Mouse (Mus musculus): Measurements from ENCODE around the gene Gm29797. TPM values are rescaled to one million over a fixed set of nuclear protein-coding genes. Genes with fewer than 3 reads are reported as not detected.

Gm29797 gene
- polyA plus RNA-seq, 1 experiment, result 0.26 TPM

- TF ChIP-seq POLR2A (IDR thresholded peaks at IDR 0.05; ENCODE audit: borderline replicate concordance, insufficient read depth, low read length) (no peak), CTCF (IDR thresholded peaks at IDR 0.05; ENCODE audit: borderline replicate concordance, insufficient read depth, low read depth, low read length) (no peak)
- WGBS, result 87% methylated on average over 10 of the region's 10 CpGs
- Histone ChIP-seq H3K4me1 (ENCODE audit: control insufficient read depth, insufficient read depth, low read length) (no peaks in the 10 kb centered on the region), H3K27me3 (ENCODE audit: control insufficient read depth, insufficient read depth, low read length) (no peaks in the 10 kb centered on the region), H3K4me3 (replicated peaks; ENCODE audit: insufficient read depth, low read depth, low read length) (no peak overlapping the region), H3K27ac (ENCODE audit: insufficient read depth, low read length) (no peak overlapping the region)
- no peak for DNase-seq
Measured at GRCm38 (mm10) chr2:181689466-181690160, 32.8 kb downstream of the Gm29797 start.

GRCm38 (mm10) chr2:181691083-181691482 is 34.2 kb downstream of the Gm29797 start:
- H3K27me3 ChIP-seq (ENCODE audit: control insufficient read depth, insufficient read depth, low read length), result no peaks in the 10 kb centered on the region
- 87% methylated on average over 6 of the region's 6 CpGs for WGBS
- H3K4me1 ChIP-seq (ENCODE audit: control insufficient read depth, insufficient read depth, low read length), result no peaks in the 10 kb centered on the region
- H3K4me3 ChIP-seq (replicated peaks; ENCODE audit: insufficient read depth, low read depth, low read length), result no peak overlapping the region
- H3K27ac ChIP-seq (ENCODE audit: insufficient read depth, low read length), result no peak overlapping the region
- DNase-seq, result no peak
- no peak for TF ChIP-seq POLR2A (IDR thresholded peaks at IDR 0.05; ENCODE audit: borderline replicate concordance, insufficient read depth, low read length)
- no peak for TF ChIP-seq CTCF (IDR thresholded peaks at IDR 0.05; ENCODE audit: borderline replicate concordance, insufficient read depth, low read depth, low read length)

GRCm38 (mm10) chr2:181691571-181691970 is 34.7 kb downstream of the Gm29797 start:
- DNase-seq, result no peak
- TF ChIP-seq CTCF (IDR thresholded peaks at IDR 0.05; ENCODE audit: borderline replicate concordance, insufficient read depth, low read depth, low read length) (no peak), POLR2A (IDR thresholded peaks at IDR 0.05; ENCODE audit: borderline replicate concordance, insufficient read depth, low read length) (no peak)
- H3K4me3 ChIP-seq (replicated peaks; ENCODE audit: insufficient read depth, low read depth, low read length), result no peak overlapping the region
- no peaks in the 10 kb centered on the region for H3K4me1 ChIP-seq (ENCODE audit: control insufficient read depth, insufficient read depth, low read length)
- 87% methylated on average over 4 of the region's 4 CpGs for WGBS
- H3K27me3 ChIP-seq (ENCODE audit: control insufficient read depth, insufficient read depth, low read length), result no peaks in the 10 kb centered on the region
- no peak overlapping the region for H3K27ac ChIP-seq (ENCODE audit: insufficient read depth, low read length)

- Histone ChIP-seq H3K27me3 (ENCODE audit: control insufficient read depth, insufficient read depth, low read length) (no peaks in the 10 kb centered on the region), H3K4me3 (replicated peaks; ENCODE audit: insufficient read depth, low read depth, low read length) (no peak overlapping the region), H3K27ac (ENCODE audit: insufficient read depth, low read length) (no peak overlapping the region), H3K4me1 (ENCODE audit: control insufficient read depth, insufficient read depth, low read length) (no peaks in the 10 kb centered on the region)
- TF ChIP-seq CTCF (IDR thresholded peaks at IDR 0.05; ENCODE audit: borderline replicate concordance, insufficient read depth, low read depth, low read length), result no peak
- no peak for TF ChIP-seq POLR2A (IDR thresholded peaks at IDR 0.05; ENCODE audit: borderline replicate concordance, insufficient read depth, low read length)
- peak in 1 of 2 experiments; percentile 3 for DNase-seq
- WGBS, result 97% methylated on average over 3 of the region's 3 CpGs
Measured at GRCm38 (mm10) chr2:181692304-181692703, 35.5 kb downstream of the Gm29797 start.

- peak; percentile 75 to 76 for DNase-seq
- H3K27ac ChIP-seq (ENCODE audit: insufficient read depth, low read length), result no peak within 1 kb of the TSS
- peak within 1 kb of the TSS; percentile 66 for H3K4me3 ChIP-seq (replicated peaks; ENCODE audit: insufficient read depth, low read depth, low read length)
- no peaks in the 10 kb centered on the region for H3K27me3 ChIP-seq (ENCODE audit: control insufficient read depth, insufficient read depth, low read length)
- WGBS, result under 1% methylated on average over 75 of the region's 75 CpGs
- no peaks in the 10 kb centered on the region for H3K4me1 ChIP-seq (ENCODE audit: control insufficient read depth, insufficient read depth, low read length)
- TF ChIP-seq POLR2A (IDR thresholded peaks at IDR 0.05; ENCODE audit: borderline replicate concordance, insufficient read depth, low read length) (no peak), CTCF (IDR thresholded peaks at IDR 0.05; ENCODE audit: borderline replicate concordance, insufficient read depth, low read depth, low read length) (no peak)
Measured at GRCm38 (mm10) chr2:181693339-181694280, 36.8 kb downstream of the Gm29797 start, which contains the start of gene Rgs19. Rgs19 (minus strand) TSS chr2:181693977.

- H3K4me1 ChIP-seq (ENCODE audit: control insufficient read depth, insufficient read depth, low read length), result no peaks in the 10 kb centered on the region
- TF ChIP-seq POLR2A (IDR thresholded peaks at IDR 0.05; ENCODE audit: borderline replicate concordance, insufficient read depth, low read length) (no peak), CTCF (IDR thresholded peaks at IDR 0.05; ENCODE audit: borderline replicate concordance, insufficient read depth, low read depth, low read length) (no peak)
- H3K27ac ChIP-seq (ENCODE audit: insufficient read depth, low read length), result no peak overlapping the region
- H3K27me3 ChIP-seq (ENCODE audit: control insufficient read depth, insufficient read depth, low read length), result no peaks in the 10 kb centered on the region
- H3K4me3 ChIP-seq (replicated peaks; ENCODE audit: insufficient read depth, low read depth, low read length), result no peak overlapping the region
- no peak for DNase-seq
- WGBS, result 95% methylated on average over 3 of the region's 3 CpGs
Measured at GRCm38 (mm10) chr2:181694581-181694980, 37.7 kb downstream of the Gm29797 start.

GRCm38 (mm10) chr2:181695776-181696175 is 38.9 kb downstream of the Gm29797 start:
- 29% methylated on average over 1 of the region's 1 CpGs for WGBS
- H3K27me3 ChIP-seq (ENCODE audit: control insufficient read depth, insufficient read depth, low read length), result no peaks in the 10 kb centered on the region
- peak in 1 of 2 experiments; percentile 9 for DNase-seq
- no peak overlapping the region for H3K27ac ChIP-seq (ENCODE audit: insufficient read depth, low read length)
- no peak for TF ChIP-seq CTCF (IDR thresholded peaks at IDR 0.05; ENCODE audit: borderline replicate concordance, insufficient read depth, low read depth, low read length)
- TF ChIP-seq POLR2A (IDR thresholded peaks at IDR 0.05; ENCODE audit: borderline replicate concordance, insufficient read depth, low read length), result no peak
- H3K4me3 ChIP-seq (replicated peaks; ENCODE audit: insufficient read depth, low read depth, low read length), result no peak overlapping the region
- H3K4me1 ChIP-seq (ENCODE audit: control insufficient read depth, insufficient read depth, low read length), result no peaks in the 10 kb centered on the region

All from cerebellum, adult 2 months (tissue).